Mouse (Mus musculus) erythroblast, embryonic 14.5 days (primary cell): ENCODE results near the gene Gadl1.

Experiments used
- GATA1 ChIP-seq: IDR thresholded peaks from 2 replicates; pipeline ENCODE4 v1.6.1; 2012; ENCODE audit warnings: low read length, inconsistent platforms, mixed read lengths
- TAL1 ChIP-seq: IDR thresholded peaks from 3 replicates; pipeline ENCODE4 v1.6.1; 2012; ENCODE audit warnings: low read length, inconsistent platforms, mixed read lengths

- no peak for TF ChIP-seq TAL1
- no peak for TF ChIP-seq GATA1
These were observed 132.1 kb downstream of the Gadl1 start for GRCm38 (mm10) chr9:116041369-116041768.
